Mouse (Mus musculus) testis, adult 2 months (tissue): ENCODE measurements around the gene Rbpjl. TPM values are rescaled to one million over a fixed set of nuclear protein-coding genes. Genes with fewer than 3 reads are reported as not detected.

Source experiments
- H3K27ac ChIP-seq: fragments of 200-500 bp; 2 replicates; pipeline ENCODE4 v1.5.1; 2012; ENCODE audit warnings: low read depth, low read length; ENCODE audit not compliant: control insufficient read depth, insufficient read depth
- H3K27me3 ChIP-seq: fragments of 200-500 bp; 2 replicates; pipeline ENCODE4 v1.6.1; 2012; ENCODE audit warnings: mild to moderate bottlenecking, low read length, moderate library complexity; ENCODE audit not compliant: control insufficient read depth, insufficient read depth
- H3K36me3 ChIP-seq: fragments of 200-500 bp; 2 replicates; pipeline ENCODE4 v1.6.1; 2012; ENCODE audit warnings: mild to moderate bottlenecking, low read length; ENCODE audit not compliant: control insufficient read depth, insufficient read depth
- H3K4me1 ChIP-seq: fragments of 200-500 bp; 2 replicates; pipeline ENCODE4 v1.6.1; 2012; ENCODE audit warnings: low read length; ENCODE audit not compliant: control insufficient read depth, insufficient read depth
- H3K4me3 ChIP-seq: fragments of 200-500 bp; 2 replicates; pipeline ENCODE4 v1.5.1; 2012; ENCODE audit warnings: low read depth, mild to moderate bottlenecking, low read length, moderate library complexity, mixed read lengths; ENCODE audit not compliant: control insufficient read depth
- CTCF ChIP-seq: fragments of 200-500 bp; IDR thresholded peaks from 2 replicates; pipeline ENCODE4 v1.5.1; 2012; ENCODE audit warnings: low read depth, mild to moderate bottlenecking, inconsistent platforms, low read length, moderate library complexity; ENCODE audit not compliant: control insufficient read depth, insufficient read depth, insufficient replicate concordance
- POLR2A ChIP-seq: fragments of 200-500 bp; IDR thresholded peaks from 2 replicates; pipeline ENCODE4 v1.6.1; 2012; ENCODE audit warnings: low read depth, mild to moderate bottlenecking, inconsistent platforms, low read length, moderate library complexity; ENCODE audit not compliant: control insufficient read depth
- polyA plus RNA-seq: library from polyadenylated mRNA; depleted of rRNA; stranded (reverse); fragments of >200 nt; gene quantifications from 2 replicates; pipeline ENCODE4 v1.2.3, GENCODE M21; 2012; rRNA removed

Gene Rbpjl
- polyA plus RNA-seq, result 0.04 and 0.05 TPM in 2 replicates

DNA sequence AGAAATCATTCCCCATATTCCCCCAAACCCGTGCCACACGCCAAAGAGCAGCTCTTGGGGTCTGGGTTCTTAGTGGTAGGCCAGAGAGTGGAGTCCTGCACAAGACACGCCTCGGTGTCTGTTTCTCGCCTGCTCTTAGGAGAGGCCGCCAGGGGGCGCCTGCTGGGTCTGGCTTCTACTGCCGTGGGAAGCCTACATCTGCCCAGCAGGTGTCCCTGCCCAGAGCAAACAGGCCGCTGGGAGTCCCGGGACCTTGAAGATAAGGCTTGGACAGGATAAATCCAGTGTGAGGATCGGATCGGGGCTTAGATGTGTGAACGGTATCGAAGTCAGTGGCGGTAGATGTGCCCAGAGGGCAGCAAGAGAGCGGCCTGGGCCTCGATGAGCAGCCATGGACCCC lies at the start of gene Rbpjl:
Gene Rbpjl (plus strand): TSS at position 236 of the 400 bp plus-strand sequence.
- Histone ChIP-seq H3K36me3 (no peaks in the 10 kb centered on the region), H3K27me3 (no peaks in the 10 kb centered on the region), H3K4me3 (peak within 1 kb of the TSS; percentile 42), H3K4me1 (peaks cover 19% of the 10 kb centered on the region), H3K27ac (no peak within 1 kb of the TSS)
- TF ChIP-seq CTCF (peak; percentile 81), POLR2A (no peak)

DNA sequence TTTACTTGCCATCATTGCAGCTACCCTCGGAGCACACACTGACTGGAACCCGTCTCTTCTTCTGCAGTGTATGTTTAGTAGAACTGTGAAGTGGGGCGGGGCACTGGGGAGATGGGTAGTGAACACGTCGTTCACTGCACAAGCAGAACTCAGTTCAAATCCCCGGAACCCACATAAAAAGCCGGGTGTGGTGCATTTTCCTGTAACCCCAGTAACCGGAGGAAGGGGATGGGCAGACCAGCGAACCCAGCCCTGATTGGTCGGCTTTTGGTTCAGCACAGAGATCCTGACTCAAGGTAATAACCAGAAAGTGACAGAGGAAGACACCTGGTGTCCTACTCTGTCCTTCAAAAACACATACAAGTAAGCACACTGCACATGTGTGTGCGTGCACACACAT lies 49.6 kb upstream of the Rbpjl start:
- no peak for TF ChIP-seq POLR2A
- TF ChIP-seq CTCF, result no peak

DNA sequence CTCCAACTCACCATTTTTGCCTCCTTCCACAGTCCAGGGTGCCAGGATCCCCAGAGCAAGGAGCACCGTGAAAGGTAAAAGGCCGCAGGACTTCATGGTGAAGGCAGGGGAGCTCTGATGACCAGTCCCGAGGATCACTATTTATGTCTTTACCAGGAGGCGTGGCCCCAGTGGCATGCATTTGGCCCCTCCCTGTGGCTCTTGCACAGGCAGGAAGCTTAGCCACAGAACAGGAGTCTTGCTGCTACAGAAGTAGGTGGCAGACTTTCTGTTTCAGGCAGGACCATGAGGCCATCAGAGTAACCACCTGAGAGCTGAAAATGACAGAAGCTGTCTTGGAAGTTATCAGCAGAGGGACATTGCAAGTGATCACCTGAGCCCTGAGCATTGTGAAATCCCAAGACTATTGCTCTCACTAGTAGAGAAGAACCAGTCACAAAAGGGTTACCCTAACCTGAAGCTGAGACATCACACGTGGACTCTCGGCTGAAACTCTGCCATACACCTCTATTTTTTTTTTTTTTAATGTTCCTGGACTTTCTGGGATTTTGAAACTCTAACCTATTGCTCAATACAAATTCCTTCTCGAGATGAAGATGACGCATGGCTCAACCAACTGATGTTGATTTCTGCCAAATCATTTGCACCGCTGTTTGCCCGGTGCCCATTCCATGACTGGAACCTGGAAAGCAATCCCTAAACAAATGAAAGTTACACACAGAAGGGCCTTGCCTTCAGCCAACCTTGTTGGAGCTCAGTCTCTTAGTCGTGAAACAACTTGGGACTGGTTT lies 46.6 kb upstream of the Rbpjl start:
- Histone ChIP-seq H3K4me1 (no peaks in the 10 kb centered on the region), H3K36me3 (no peaks in the 10 kb centered on the region), H3K4me3 (no peak overlapping the region), H3K27ac (no peak overlapping the region), H3K27me3 (no peaks in the 10 kb centered on the region)
- TF ChIP-seq CTCF (no peak), POLR2A (no peak)

More for the DNA sequence above, 49.6 kb upstream of the Rbpjl start:
- H3K4me3 ChIP-seq, result no peak overlapping the region
- H3K36me3 ChIP-seq, result no peaks in the 10 kb centered on the region
- peaks cover 4% of the 10 kb centered on the region; the same call in 1 of the 2 replicates for H3K4me1 ChIP-seq
- H3K27ac ChIP-seq, result no peak overlapping the region
- H3K27me3 ChIP-seq, result no peaks in the 10 kb centered on the region

DNA sequence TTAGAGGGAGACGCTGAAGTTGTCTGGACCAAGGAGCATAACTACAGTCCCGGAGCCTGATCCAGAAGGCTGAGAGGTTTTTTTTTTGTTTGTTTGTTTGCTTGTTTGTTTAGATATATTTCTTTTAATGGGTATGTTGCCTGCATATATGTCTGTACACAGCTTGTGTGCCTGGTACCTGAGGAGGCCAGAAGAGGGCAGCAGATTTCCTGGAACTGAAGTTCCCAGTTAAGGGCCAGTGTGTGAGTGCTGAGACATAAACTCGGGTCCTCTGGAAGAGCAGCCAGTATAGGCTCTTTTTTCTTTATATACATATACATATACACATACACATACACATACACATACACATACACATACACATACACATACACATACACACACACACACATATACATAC lies 44.6 kb upstream of the Rbpjl start:
- H3K27ac ChIP-seq, result no peak overlapping the region
- TF ChIP-seq CTCF, result no peak
- no peak for TF ChIP-seq POLR2A
- no peaks in the 10 kb centered on the region for H3K4me1 ChIP-seq
- H3K27me3 ChIP-seq, result no peaks in the 10 kb centered on the region
- H3K4me3 ChIP-seq, result no peak overlapping the region
- no peaks in the 10 kb centered on the region for H3K36me3 ChIP-seq

DNA sequence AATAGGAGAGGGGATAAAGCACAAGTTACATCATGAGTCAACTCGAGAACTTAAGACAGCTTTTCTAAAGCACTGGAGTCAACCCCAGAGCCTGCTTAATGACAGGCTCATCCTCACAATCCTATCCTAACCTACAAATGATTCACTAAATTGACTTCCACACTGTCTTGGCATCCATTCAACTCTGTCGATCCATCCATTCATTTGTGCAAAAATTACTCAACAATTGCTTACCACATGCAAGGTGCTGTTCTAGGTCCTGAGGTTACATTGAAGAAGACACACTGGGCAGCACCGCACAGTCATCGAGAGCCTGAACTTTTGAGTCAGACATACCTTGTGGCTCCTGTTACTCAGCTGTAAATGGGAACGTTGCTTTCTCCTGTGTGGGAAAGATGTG lies 43.9 kb upstream of the Rbpjl start:
- TF ChIP-seq CTCF, result no peak
- no peak for TF ChIP-seq POLR2A
- Histone ChIP-seq H3K27me3 (no peaks in the 10 kb centered on the region), H3K36me3 (no peaks in the 10 kb centered on the region), H3K4me1 (no peaks in the 10 kb centered on the region), H3K4me3 (no peak overlapping the region), H3K27ac (no peak overlapping the region)

DNA sequence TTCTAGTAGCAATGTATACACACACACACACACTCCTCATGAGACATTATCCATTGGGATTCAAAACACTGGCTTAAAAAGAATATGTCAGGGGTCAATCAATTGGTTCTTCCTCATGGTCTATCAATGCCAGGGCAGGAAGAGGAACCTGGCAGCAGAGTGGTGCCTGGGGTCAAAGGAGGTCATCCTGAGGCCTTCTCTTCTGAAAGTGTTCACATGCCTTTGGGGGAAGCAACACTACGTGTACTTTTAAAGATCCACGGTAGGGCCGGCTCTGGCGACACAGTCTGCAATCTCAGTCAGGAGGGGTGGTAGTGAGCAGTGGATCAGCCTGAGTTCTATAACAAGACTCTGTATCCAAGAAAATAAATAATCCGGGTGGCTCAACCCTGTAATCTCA lies 43.3 kb upstream of the Rbpjl start:
- Histone ChIP-seq H3K27me3 (no peaks in the 10 kb centered on the region), H3K4me1 (no peaks in the 10 kb centered on the region), H3K36me3 (no peaks in the 10 kb centered on the region), H3K27ac (no peak overlapping the region), H3K4me3 (no peak overlapping the region)
- no peak for TF ChIP-seq CTCF
- TF ChIP-seq POLR2A, result no peak

DNA sequence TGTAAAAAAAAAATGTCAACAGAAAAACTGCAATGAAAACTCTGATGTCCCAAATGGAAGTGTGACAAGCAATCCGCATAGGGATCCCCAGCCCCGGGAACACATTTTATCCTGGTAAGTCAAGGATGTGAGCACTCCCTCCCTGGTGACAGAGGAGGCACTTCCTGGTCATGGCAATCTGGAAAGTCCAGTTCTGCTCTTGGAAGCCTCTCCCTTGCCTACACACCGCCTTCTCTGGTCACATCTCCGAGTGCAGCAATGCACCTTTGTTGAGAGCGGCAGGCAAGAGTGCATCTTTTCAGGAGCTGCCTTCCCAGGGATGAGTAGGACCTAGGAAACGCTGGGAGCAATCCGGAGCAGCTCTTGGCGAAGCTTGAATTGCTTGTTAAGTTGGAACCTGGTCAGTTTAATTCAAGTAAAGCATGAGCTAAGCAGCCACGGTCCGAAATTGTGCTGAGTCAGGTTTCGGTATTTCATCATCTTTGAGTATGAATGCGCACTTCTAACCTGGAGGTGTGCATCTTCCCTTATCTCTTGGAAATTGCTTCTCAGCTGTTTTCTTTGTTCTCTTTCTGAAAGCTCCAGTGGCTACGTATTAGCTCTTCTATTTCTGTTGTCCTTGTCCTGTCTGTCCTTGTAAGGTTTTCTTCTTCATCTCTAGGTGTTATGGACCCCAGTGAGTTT lies 41.8 kb upstream of the Rbpjl start:
- H3K27ac ChIP-seq, result no peak overlapping the region
- H3K27me3 ChIP-seq, result no peaks in the 10 kb centered on the region
- H3K36me3 ChIP-seq, result no peaks in the 10 kb centered on the region
- no peak for TF ChIP-seq POLR2A
- no peak for TF ChIP-seq CTCF
- H3K4me3 ChIP-seq, result no peak overlapping the region
- H3K4me1 ChIP-seq, result no peaks in the 10 kb centered on the region
